Mouse (Mus musculus): ENCODE results near the gene Krtap16-1. TPM values are rescaled to one million over a fixed set of nuclear protein-coding genes. Genes with fewer than 3 reads are reported as not detected.

Krtap16-1 gene
- not detected in 2 replicates for polyA plus RNA-seq (2012; rRNA removed)

DNA sequence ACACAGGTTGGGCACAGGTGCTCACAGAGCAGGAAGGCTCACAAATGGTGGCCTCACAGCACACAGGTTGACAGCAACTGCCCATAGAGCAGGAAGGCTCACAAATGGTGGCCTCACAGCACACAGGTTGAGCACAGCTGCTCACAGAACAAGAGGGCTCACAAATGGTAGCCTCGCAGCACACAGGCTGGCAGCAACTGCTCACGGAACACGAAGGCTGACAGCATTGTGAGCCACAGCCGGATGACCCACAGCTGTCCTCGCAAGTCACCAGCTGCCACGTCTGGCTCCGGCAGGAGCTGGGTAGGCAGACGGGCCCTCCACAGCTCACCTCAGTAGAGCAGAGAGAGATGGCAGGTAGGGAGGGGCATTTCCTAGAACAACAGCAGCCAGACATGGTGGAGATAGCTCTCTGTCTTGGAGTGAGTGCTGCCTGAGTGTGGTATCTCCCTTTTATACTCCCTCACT, at the start of gene Krtap16-1:
Gene Krtap16-1, minus strand, starts transcription at position 418 of the 468 bp plus-strand sequence.
- no peak within 1 kb of the TSS for H3K4me3 ChIP-seq (ENCODE audit: low read depth, low read length)
- H3K4me1 ChIP-seq (ENCODE audit: control insufficient read depth, insufficient read depth, insufficient read length, low read length) = no peaks in the 10 kb centered on the region
- H3K27me3 ChIP-seq (ENCODE audit: control insufficient read depth, insufficient read depth, low read length) = no peaks in the 10 kb centered on the region
- no peak for TF ChIP-seq CTCF (IDR thresholded peaks at IDR 0.05; ENCODE audit: extremely low read depth, insufficient read length, insufficient replicate concordance, low read depth, low read length)
- TF ChIP-seq POLR2A (IDR thresholded peaks at IDR 0.05; ENCODE audit: low read depth, low read length) = no peak
- H3K36me3 ChIP-seq (ENCODE audit: control insufficient read depth, insufficient read depth, low read length) = no peaks in the 10 kb centered on the region
- no peak within 1 kb of the TSS for H3K27ac ChIP-seq (ENCODE audit: insufficient read depth, low read depth, low read length)
- WGBS = 66% methylated on average over 8 of the region's 8 CpGs

DNA sequence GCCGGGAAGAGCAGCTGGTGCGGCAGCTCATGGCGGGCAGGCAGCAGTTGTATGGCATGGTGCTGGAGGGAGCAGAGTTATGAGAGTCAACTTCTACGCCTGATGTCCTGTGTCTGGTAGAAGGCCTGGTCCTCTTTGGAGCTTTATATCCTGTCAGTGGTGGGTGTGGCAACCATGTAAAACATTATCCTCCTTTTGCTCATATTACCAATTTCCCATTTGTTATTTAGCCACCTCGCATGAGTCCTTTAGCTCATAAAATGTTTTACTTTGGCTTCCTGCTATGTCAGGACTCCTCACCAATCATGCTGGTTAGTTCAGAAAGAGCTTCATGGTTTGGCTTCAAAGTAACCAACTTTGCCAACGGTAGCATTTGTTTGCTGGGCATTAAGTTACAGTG, 43.4 kb upstream of the Krtap16-1 start, which contains the start of gene Krt33b:
Gene Krt33b, minus strand, starts transcription at position 101 of the 400 bp plus-strand sequence.
- H3K27me3 ChIP-seq (ENCODE audit: control insufficient read depth, insufficient read depth, low read length) = no peaks in the 10 kb centered on the region
- no peaks in the 10 kb centered on the region for H3K36me3 ChIP-seq (ENCODE audit: control insufficient read depth, insufficient read depth, low read length)
- H3K27ac ChIP-seq (ENCODE audit: insufficient read depth, low read depth, low read length) = no peak within 1 kb of the TSS
- H3K4me1 ChIP-seq (ENCODE audit: control insufficient read depth, insufficient read depth, insufficient read length, low read length) = 0 out of 2 replicates have a peak, but pooled peaks cover 2% of the 10 kb centered on the region
- H3K4me3 ChIP-seq (ENCODE audit: low read depth, low read length) = no peak within 1 kb of the TSS
- no peak for TF ChIP-seq POLR2A (IDR thresholded peaks at IDR 0.05; ENCODE audit: low read depth, low read length)
- TF ChIP-seq CTCF (IDR thresholded peaks at IDR 0.05; ENCODE audit: extremely low read depth, insufficient read length, insufficient replicate concordance, low read depth, low read length) = no peak
- 83% methylated on average over 6 of the region's 6 CpGs for WGBS

DNA sequence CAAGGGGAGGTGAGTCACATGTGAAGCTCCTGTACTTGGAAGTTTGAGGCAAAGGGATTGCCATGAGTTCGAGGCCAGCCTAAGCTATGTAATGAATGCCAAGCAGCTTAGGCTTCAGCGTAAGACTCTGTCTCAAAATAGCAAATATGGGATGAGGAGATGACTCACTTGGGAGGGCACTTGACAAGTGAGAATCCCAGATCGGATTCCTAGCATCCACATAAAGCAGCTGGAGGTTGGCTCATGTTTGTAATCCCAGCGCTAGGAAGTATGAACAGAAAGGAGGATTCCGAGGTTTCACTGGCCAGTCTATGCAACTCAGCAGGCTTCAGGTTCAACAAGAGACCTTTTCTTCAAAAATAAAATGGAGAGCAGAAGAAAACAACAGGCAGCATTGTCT, 35.0 kb upstream of the Krtap16-1 start:
- Histone ChIP-seq H3K36me3 (ENCODE audit: control insufficient read depth, insufficient read depth, low read length) (no peaks in the 10 kb centered on the region), H3K4me1 (ENCODE audit: control insufficient read depth, insufficient read depth, insufficient read length, low read length) (no peaks in the 10 kb centered on the region), H3K4me3 (ENCODE audit: low read depth, low read length) (no peak overlapping the region), H3K27ac (ENCODE audit: insufficient read depth, low read depth, low read length) (no peak overlapping the region), H3K27me3 (ENCODE audit: control insufficient read depth, insufficient read depth, low read length) (no peaks in the 10 kb centered on the region)
- 78% methylated on average over 5 of the region's 5 CpGs for whole genome bisulfite sequencing
- TF ChIP-seq POLR2A (IDR thresholded peaks at IDR 0.05; ENCODE audit: low read depth, low read length) (no peak), CTCF (IDR thresholded peaks at IDR 0.05; ENCODE audit: extremely low read depth, insufficient read length, insufficient replicate concordance, low read depth, low read length) (no peak)

DNA sequence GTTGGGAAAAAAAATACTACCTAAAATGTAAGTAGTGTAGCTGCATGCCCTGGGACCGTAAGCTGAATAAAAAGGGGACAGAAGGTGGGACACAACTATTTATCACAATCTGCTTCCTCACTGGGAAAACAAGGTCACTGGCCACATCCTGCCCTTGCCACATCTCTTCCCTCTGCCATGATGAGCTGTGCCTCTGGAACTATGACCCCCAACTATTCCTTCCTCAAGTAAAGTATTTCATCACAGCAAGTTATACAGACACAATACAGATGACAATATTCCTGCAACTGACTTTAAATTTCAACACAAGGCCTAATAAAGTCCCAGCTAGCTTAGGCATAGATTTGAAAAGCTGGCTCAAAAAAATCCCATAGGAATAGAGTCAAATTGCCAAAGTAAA, 33.1 kb upstream of the Krtap16-1 start:
- no peak for TF ChIP-seq POLR2A (IDR thresholded peaks at IDR 0.05; ENCODE audit: low read depth, low read length)
- WGBS = 94% methylated on average over 1 of the region's 1 CpGs

DNA sequence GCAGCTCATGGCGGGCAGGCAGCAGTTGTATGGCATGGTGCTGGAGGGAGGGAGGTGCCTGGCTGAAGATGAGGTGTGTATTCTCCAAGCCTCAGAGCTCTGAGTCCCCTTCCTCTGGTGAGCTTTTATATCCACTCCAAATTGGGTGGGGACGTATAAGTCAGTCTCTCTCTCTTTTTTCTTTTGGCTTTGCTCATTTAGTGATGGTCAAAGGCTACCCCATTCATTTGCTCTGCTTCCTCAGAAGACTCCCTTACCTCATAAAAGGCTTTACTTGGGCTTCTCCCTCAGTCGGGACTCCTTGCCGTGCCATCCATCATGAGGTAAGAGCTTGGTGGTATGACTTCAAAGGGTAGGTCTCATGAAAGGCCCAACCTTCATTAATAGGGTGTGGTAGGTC, 29.7 kb upstream of the Krtap16-1 start, which contains the start of gene Krt33a:
Gene Krt33a, minus strand, starts transcription at position 101 of the 400 bp plus-strand sequence.
- Histone ChIP-seq H3K27me3 (ENCODE audit: control insufficient read depth, insufficient read depth, low read length) (no peaks in the 10 kb centered on the region), H3K27ac (ENCODE audit: insufficient read depth, low read depth, low read length) (no peak within 1 kb of the TSS), H3K36me3 (ENCODE audit: control insufficient read depth, insufficient read depth, low read length) (no peaks in the 10 kb centered on the region), H3K4me3 (ENCODE audit: low read depth, low read length) (no peak within 1 kb of the TSS), H3K4me1 (ENCODE audit: control insufficient read depth, insufficient read depth, insufficient read length, low read length) (no peaks in the 10 kb centered on the region)
- TF ChIP-seq CTCF (IDR thresholded peaks at IDR 0.05; ENCODE audit: extremely low read depth, insufficient read length, insufficient replicate concordance, low read depth, low read length) (no peak), POLR2A (IDR thresholded peaks at IDR 0.05; ENCODE audit: low read depth, low read length) (no peak)
- WGBS = 67% methylated on average over 4 of the region's 4 CpGs

More for the DNA sequence above, 33.1 kb upstream of the Krtap16-1 start:
- Histone ChIP-seq H3K27ac (ENCODE audit: insufficient read depth, low read depth, low read length) (no peak overlapping the region), H3K4me1 (ENCODE audit: control insufficient read depth, insufficient read depth, insufficient read length, low read length) (no peaks in the 10 kb centered on the region), H3K27me3 (ENCODE audit: control insufficient read depth, insufficient read depth, low read length) (no peaks in the 10 kb centered on the region), H3K4me3 (ENCODE audit: low read depth, low read length) (no peak overlapping the region), H3K36me3 (ENCODE audit: control insufficient read depth, insufficient read depth, low read length) (no peaks in the 10 kb centered on the region)

- Histone ChIP-seq H3K27me3 (ENCODE audit: control insufficient read depth, insufficient read depth, low read length) (no peaks in the 10 kb centered on the region), H3K27ac (ENCODE audit: insufficient read depth, low read depth, low read length) (no peak overlapping the region), H3K4me1 (ENCODE audit: control insufficient read depth, insufficient read depth, insufficient read length, low read length) (no peaks in the 10 kb centered on the region), H3K4me3 (ENCODE audit: low read depth, low read length) (no peak overlapping the region), H3K36me3 (ENCODE audit: control insufficient read depth, insufficient read depth, low read length) (no peaks in the 10 kb centered on the region)
- 20% methylated on average over 4 of the region's 4 CpGs for WGBS
- no peak for TF ChIP-seq CTCF (IDR thresholded peaks at IDR 0.05; ENCODE audit: extremely low read depth, insufficient read length, insufficient replicate concordance, low read depth, low read length)
- TF ChIP-seq POLR2A (IDR thresholded peaks at IDR 0.05; ENCODE audit: low read depth, low read length) = no peak
Measured at GRCm38 (mm10) chr11:100013691-100014171, 27.3 kb upstream of the Krtap16-1 start.

- no peaks in the 10 kb centered on the region for H3K36me3 ChIP-seq (ENCODE audit: control insufficient read depth, insufficient read depth, low read length)
- TF ChIP-seq CTCF (IDR thresholded peaks at IDR 0.05; ENCODE audit: extremely low read depth, insufficient read length, insufficient replicate concordance, low read depth, low read length) (no peak), POLR2A (IDR thresholded peaks at IDR 0.05; ENCODE audit: low read depth, low read length) (no peak)
- H3K27ac ChIP-seq (ENCODE audit: insufficient read depth, low read depth, low read length) = no peak overlapping the region
- no peak overlapping the region for H3K4me3 ChIP-seq (ENCODE audit: low read depth, low read length)
- WGBS = 72% methylated on average over 5 of the region's 5 CpGs
- 0 out of 2 replicates have a peak, but pooled peaks cover 2% of the 10 kb centered on the region for H3K4me1 ChIP-seq (ENCODE audit: control insufficient read depth, insufficient read depth, insufficient read length, low read length)
- no peaks in the 10 kb centered on the region for H3K27me3 ChIP-seq (ENCODE audit: control insufficient read depth, insufficient read depth, low read length)
Measured at GRCm38 (mm10) chr11:100010682-100011081, 24.3 kb upstream of the Krtap16-1 start.

Measured in small intestine, adult 2 months (tissue).